Comparison of ENCODE assay signal across 8 mouse cellular contexts in genomic region chr2:128123921-128124683, GRCm38 (mm10). TPM values are rescaled to one million over a fixed set of nuclear protein-coding genes. Genes with fewer than 3 reads are reported as not detected.
DNase-seq lines count a peak whose midpoint lies in the region; ATAC-seq lines count a peak whose summit lies in the region.

No protein-coding gene starts in this region.

- DNase-seq in CD4-positive, CD25-positive, alpha-beta regulatory T cell, adult 2 months (ENCODE audit: low read depth, low spot score), result peak; percentile 51
- peak; percentile 5 to 30 for DNase-seq in urinary bladder, adult 18-20 months (ENCODE audit: low spot score in 2 of 2)
- no peak for DNase-seq in urinary bladder, adult 2 months (ENCODE audit: low spot score)
- DNase-seq in kidney, adult 9 months, result peak; percentile 17
- peak; percentile 52 for DNase-seq in lung, postnatal 36 days
- DNase-seq in thymus, postnatal 0 days (ENCODE audit: low spot score), result peak; percentile 16
- DNase-seq in frontal cortex, postnatal 25 days (ENCODE audit: low spot score in 2 of 2), result no peak

- ATAC-seq in CD4-positive, CD25-positive, alpha-beta regulatory T cell, adult 4 months, result no peak

RNA-seq across cellular contexts. Expression of gene Bcl2l11, which starts 1.7 kb away (rescaled TPM):
- polyA plus RNA-seq in CD4-positive, CD25-positive, alpha-beta regulatory T cell, adult 4 months (2017; shearing (Covaris generic)), result 10 to 100 TPM; 15.3 to 16.9 TPM
- polyA plus RNA-seq in urinary bladder, adult 2 months (2012; rRNA removed), result 13.4 and 14.4 TPM in 2 replicates
- 24.4 and 25.6 TPM in 2 replicates for polyA plus RNA-seq in thymus, postnatal 0 days (2015; fragmentation: Nextera tagmentation; extraction: Ambion mirVana)

Comparison
In these comparisons a context has a peak if more than half of its experiments do, and no peak if none do; other contexts are left out.
1. DNase-seq: peak in CD4-positive, CD25-positive, alpha-beta regulatory T cell, adult 2 months (single experiment), urinary bladder, adult 18-20 months (2 of 2), kidney, adult 9 months (single experiment), lung, postnatal 36 days (single experiment) and thymus, postnatal 0 days (single experiment); none in urinary bladder, adult 2 months (single experiment) and frontal cortex, postnatal 25 days (0 of 2).